Mouse (Mus musculus): ENCODE data around the gene Ppp6r2.

The Ppp6r2 gene

GRCm38 (mm10) chr15:89305966-89306365, 94.6 kb downstream of the Ppp6r2 start:
- in situ Hi-C loops (cut with MboI; ENCODE audit: low sequenced_read_pairs), result no loop called here

GRCm38 (mm10) chr15:89307461-89307860, 96.1 kb downstream of the Ppp6r2 start:
- in situ Hi-C loops (cut with MboI; ENCODE audit: low sequenced_read_pairs), result no loop called here

- in situ Hi-C loops (cut with MboI; ENCODE audit: low sequenced_read_pairs), result no loop called here
Observed at GRCm38 (mm10) chr15:89308406-89309139, 97.2 kb downstream of the Ppp6r2 start.

DNA sequence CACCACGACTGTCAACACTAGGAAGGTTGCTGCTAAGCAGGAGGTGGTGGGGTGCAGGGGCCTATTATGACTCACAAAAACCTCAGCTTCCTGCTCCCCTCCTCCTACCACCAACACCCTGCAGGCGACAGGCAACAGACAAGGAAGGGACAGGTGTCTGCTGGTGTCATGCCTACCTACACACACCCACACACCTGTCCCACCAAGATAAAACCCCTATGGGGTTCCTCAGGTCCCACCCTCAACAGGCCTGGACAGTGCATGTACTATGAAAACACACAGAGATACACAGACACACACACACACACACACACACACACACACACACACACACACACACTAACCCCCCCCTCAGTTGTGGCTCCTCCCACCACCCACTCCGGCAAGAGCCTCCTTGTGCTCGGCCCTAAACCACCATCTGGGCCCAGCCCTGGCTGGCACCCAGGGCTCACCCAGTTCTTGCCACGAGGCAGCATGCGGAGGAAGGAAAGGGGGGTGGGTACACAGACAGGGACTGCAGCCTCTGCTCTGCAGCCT, 98.7 kb downstream of the Ppp6r2 start:
- in situ Hi-C loops (cut with MboI; ENCODE audit: low sequenced_read_pairs), result no loop called here

- in situ Hi-C loops (cut with MboI; ENCODE audit: low sequenced_read_pairs), result no loop called here
Observed at GRCm38 (mm10) chr15:89313359-89313758, 102.0 kb downstream of the Ppp6r2 start.

- in situ Hi-C loops (cut with MboI; ENCODE audit: low sequenced_read_pairs), result no loop called here
Observed at GRCm38 (mm10) chr15:89314107-89314506, 102.8 kb downstream of the Ppp6r2 start.

DNA sequence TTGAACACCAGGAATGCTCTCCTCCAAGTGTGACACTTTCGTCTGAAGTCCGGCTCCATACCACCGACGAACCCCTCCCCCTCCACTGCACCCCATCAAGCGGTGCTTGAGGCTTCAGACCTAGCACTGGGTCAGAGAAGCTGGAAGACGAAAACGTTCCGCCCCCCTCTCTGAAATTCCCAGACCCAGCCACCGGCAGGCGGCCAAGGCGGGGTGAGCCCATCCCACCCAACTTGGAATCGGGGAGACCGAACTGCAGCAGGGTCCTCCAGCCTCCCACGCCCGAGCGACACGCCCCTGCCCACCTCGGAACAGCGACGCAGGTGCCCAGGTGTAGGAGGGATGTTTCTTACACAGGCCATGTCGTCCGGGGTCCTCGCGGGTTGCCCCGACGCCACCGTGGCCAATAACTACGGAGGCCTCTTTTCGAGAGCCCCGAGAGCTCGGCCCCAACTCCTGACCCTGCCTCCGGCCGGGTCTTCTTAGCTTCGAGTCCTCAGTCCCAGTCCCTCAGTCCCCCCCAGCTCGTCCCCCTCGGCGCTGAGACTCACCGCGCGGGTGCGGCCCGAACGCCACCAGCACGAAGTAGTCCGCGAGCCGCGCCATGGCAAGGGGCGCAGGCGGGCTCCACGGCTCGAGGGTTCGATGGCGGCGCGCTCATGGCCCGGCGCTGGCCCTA, 103.3 kb downstream of the Ppp6r2 start:
- in situ Hi-C loops (cut with MboI; ENCODE audit: low sequenced_read_pairs), result no loop called here

DNA sequence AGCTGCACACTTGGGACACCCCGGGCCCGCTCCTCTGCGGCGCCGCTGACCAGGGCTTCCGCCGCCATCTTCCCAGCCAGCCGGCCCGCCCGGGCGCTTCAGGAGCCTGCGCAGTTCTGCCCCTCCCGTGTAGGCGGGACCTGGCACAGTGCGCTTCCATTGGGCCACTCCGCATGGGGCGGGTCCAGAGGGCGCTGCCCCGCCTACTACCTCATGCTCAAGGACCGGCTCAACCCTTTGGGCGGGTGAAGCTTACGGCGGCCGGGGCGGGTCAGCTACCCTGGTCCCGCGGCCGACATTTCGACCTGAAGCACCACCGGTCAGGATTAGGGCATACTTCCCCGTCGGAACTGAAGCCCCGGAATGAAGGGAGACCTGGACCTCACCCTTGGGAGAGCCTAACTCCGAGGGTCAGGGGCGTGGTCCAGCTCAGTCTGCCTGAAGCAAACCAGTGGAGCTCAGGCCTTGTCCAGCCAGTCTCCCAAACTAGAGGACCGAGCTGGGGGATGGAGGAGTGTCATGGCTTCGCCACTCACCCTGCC, 103.9 kb downstream of the Ppp6r2 start, which contains the start of gene Sbf1:
Gene Sbf1 (minus strand): TSS at position 122 of the 542 bp plus-strand sequence.
- in situ Hi-C loops (cut with MboI; ENCODE audit: low sequenced_read_pairs), result no loop called here

DNA sequence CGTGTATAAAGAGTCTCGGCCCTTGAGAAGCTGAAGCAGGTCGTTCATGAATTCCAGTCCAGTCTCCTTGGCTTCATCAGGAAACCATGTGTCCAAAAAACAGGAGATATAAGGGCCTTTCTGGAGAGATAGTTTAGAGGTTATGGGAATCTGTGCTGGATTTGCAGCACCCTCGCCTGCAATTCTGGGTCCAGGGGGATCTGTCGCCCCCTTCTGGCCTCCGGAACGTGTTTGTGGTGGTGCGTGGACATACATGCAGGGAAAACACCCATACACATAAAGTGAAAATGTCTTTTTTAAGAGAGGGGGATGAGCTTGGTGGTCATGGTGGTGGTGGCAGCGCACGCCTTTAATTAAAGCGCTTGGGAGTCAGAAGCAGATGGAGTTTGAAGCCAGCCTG, 104.8 kb downstream of the Ppp6r2 start:
- in situ Hi-C loops (cut with MboI; ENCODE audit: low sequenced_read_pairs), result no loop called here

DNA sequence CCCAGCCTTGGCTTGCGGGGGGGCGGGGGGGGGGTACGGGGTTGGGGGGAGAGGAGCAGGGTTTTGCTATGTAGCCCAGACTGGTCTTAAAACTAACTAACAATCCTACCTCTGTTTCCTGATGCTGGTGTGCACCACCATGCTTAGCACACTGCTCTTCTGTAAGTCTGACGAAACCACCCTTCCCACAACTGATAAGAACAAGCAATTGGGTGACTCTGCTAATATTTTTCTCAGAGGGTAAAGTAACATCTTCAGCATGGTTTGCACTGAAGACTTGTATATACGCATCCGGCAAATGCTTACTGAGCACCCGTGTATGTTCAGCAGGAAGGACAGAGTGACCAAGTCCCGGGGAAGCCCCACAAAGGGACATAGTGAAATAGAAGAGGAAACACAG, 109.9 kb downstream of the Ppp6r2 start:
- in situ Hi-C loops (cut with MboI; ENCODE audit: low sequenced_read_pairs), result no loop called here

- in situ Hi-C loops (cut with MboI; ENCODE audit: low sequenced_read_pairs), result no loop called here
Observed at GRCm38 (mm10) chr15:89322670-89323522, 111.5 kb downstream of the Ppp6r2 start, which contains the start of gene Adm2. Gene Adm2 (plus strand): TSS chr15:89322720.

DNA sequence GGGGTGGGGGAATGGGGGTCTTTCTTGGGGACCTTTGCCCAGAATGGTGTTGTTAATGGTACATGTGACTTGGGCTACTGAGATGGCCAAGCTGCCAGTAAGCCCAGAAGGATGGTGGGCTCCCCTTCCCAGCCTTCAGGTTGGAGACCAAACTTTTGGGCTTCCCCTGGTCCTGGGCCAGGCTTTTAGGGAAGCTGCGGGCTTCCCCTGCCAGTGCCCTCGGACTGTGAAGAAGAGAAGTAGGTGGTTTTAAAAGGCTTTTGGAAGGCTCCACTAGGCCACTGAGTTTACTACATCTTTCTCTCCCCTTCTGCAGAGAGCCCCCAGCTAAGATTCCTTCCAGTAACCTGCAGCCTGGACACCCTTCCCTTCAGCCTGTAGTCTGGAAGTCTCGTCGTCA, 112.3 kb downstream of the Ppp6r2 start:
- in situ Hi-C loops (cut with MboI; ENCODE audit: low sequenced_read_pairs), result no loop called here

- in situ Hi-C loops (cut with MboI; ENCODE audit: low sequenced_read_pairs), result no loop called here
Observed at GRCm38 (mm10) chr15:89326441-89326840, 115.1 kb downstream of the Ppp6r2 start.

DNA sequence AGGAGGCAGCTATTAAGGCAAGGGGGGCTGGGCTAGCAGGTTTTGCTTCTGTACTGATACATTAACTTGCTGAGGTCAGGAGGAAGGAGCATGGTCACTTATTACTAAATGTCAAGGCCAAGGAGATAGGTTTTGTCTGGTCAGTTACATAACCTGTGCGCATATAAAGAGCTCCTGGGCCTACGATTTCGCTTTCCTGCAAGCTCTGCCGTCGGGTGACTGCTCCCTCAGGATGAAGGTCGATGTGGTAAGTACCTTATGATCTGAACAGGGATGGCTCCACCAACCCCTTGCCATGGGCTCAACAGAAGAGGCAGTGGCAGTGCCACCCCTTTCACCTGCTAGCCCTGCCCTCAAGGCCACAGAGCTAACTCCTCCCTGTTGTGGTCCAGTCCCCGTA, 122.9 kb downstream of the Ppp6r2 start, which contains the start of gene Miox:
Gene Miox (plus strand): TSS at position 128 of the 400 bp plus-strand sequence.
- in situ Hi-C loops (cut with MboI; ENCODE audit: low sequenced_read_pairs), result no loop called here

- in situ Hi-C loops (cut with MboI; ENCODE audit: low sequenced_read_pairs), result no loop called here
Observed at GRCm38 (mm10) chr15:89334774-89335537, 123.6 kb downstream of the Ppp6r2 start.

GRCm38 (mm10) chr15:89336422-89336821, 125.1 kb downstream of the Ppp6r2 start:
- in situ Hi-C loops (cut with MboI; ENCODE audit: low sequenced_read_pairs), result no loop called here

Data from CH12F3 (cell line).